Mouse (Mus musculus) liver, embryonic 14.5 days (tissue): ENCODE measurements around the gene Jund. TPM values are rescaled to one million over a fixed set of nuclear protein-coding genes. Genes with fewer than 3 reads are reported as not detected.
A peak's percentile ranks its signal among the peaks of the same experiment; 100 is the strongest.

Experiments used
- ATAC-seq: fragments of 200-750 bp; cut with Nextera tagmentation; 2 replicates; pipeline ENCODE4 v1.8.0; 2017; ENCODE audit warnings: moderate number of reproducible peaks, mild to moderate bottlenecking, moderate library complexity; ENCODE audit not compliant: insufficient read depth
- DNase-seq, 3 experiments: peaks; one replicate each; pipeline ENCODE4 v3.0.0-alpha.2; 2012 to 2013; ENCODE audit warnings: low read depth in 3 of 3, low spot score in 3 of 3
- H3K27ac ChIP-seq: fragments of 300-500 bp; sonication (generic); 2 replicates; pipeline ENCODE4 v1.5.1; 2014; ENCODE audit warnings: moderate library complexity, mild to moderate bottlenecking, control low read depth, inconsistent platforms
- H3K27me3 ChIP-seq: fragments of 300-500 bp; sonication (generic); 2 replicates; pipeline ENCODE4 v1.6.1; 2014; ENCODE audit warnings: mild to moderate bottlenecking, low read length, moderate library complexity; ENCODE audit not compliant: control insufficient read depth, insufficient read depth
- H3K36me3 ChIP-seq: fragments of 300-500 bp; sonication (generic); replicated peaks from 2 replicates; pipeline ENCODE4 v1.6.1; 2014; ENCODE audit warnings: low read depth; ENCODE audit not compliant: control insufficient read depth, insufficient read depth
- H3K4me1 ChIP-seq, 2 experiments: fragments of 200-500 bp in 1 of 2; fragments of 300-500 bp in 1 of 2; sonication (generic) in 1 of 2; replicated peaks; 2 replicates each; pipeline ENCODE4 v1.6.1; 2012 to 2014; ENCODE audit warnings: antibody characterized with exemption in 1 of 2, inconsistent platforms in 1 of 2, low read length in 1 of 2; ENCODE audit not compliant: control insufficient read depth in 2 of 2, insufficient read depth in 2 of 2
- H3K4me2 ChIP-seq: fragments of 300-500 bp; sonication (generic); 2 replicates; pipeline ENCODE4 v1.6.1; 2014; ENCODE audit warnings: low read depth, mild to moderate bottlenecking, control low read depth, moderate library complexity
- H3K4me3 ChIP-seq, 2 experiments: fragments of 200-500 bp in 1 of 2; fragments of 300-500 bp in 1 of 2; sonication (generic) in 1 of 2; 2 replicates each; pipeline ENCODE4 v1.5.1; 2012 to 2014; ENCODE audit warnings: low read depth in 2 of 2, low read length in 2 of 2, mild to moderate bottlenecking in 2 of 2, control low read depth in 1 of 2, inconsistent platforms in 1 of 2, moderate library complexity in 1 of 2; ENCODE audit not compliant: insufficient read depth in 1 of 2
- H3K9ac ChIP-seq: fragments of 300-500 bp; sonication (generic); replicated peaks from 2 replicates; pipeline ENCODE4 v1.6.1; 2014; ENCODE audit warnings: mild to moderate bottlenecking, control low read depth, moderate library complexity
- H3K9me3 ChIP-seq: fragments of 300-500 bp; sonication (generic); 2 replicates; pipeline ENCODE4 v1.6.1; 2016; ENCODE audit warnings: low read length, mixed read lengths; ENCODE audit not compliant: control insufficient read depth
- CTCF ChIP-seq: IDR thresholded peaks from 2 replicates; pipeline ENCODE4 v1.5.1; 2016; ENCODE audit warnings: antibody characterized with exemption, low read depth, control low read depth
- EP300 ChIP-seq: IDR thresholded peaks from 2 replicates; pipeline ENCODE4 v1.6.1; 2016; ENCODE audit warnings: antibody characterized with exemption, low read depth
- WGBS: fragments of 180-500 bp; shearing (Covaris S2); extraction: QIAGEN DNeasy Blood & Tissue Kit; methylation state at CpG from one replicate; pipeline ENCODE4 v1.1.7; 2014; ENCODE audit not compliant: insufficient replicate concordance; 5-methylcytosine and 5-hydroxymethylcytosine counted together
- polyA plus RNA-seq, 2 experiments: library from polyadenylated mRNA; depleted of rRNA in 1 of 2; stranded (reverse) in 1 of 2; unstranded in 1 of 2; fragments of >200 nt; fragmentation: Nextera tagmentation in 1 of 2; extraction: Ambion mirVana in 1 of 2; gene quantifications; 2 replicates each; pipeline versions ENCODE4 v1.2.1 to v1.2.3; 2012 to 2014

Gene Jund
- polyA plus RNA-seq, 2 experiments = 20.3 to 29.4 TPM

- H3K27me3 ChIP-seq = peaks cover 16% of the 10 kb centered on the region
- WGBS = 48% methylated on average over 7 of the region's 7 CpGs
- H3K9ac ChIP-seq = no peak within 1 kb of the TSS
- H3K9me3 ChIP-seq = no peaks in the 10 kb centered on the region
- H3K36me3 ChIP-seq = no peaks in the 10 kb centered on the region
- 0 out of 4 replicates have a peak within 1 kb of the TSS, but pooled peaks of 1 of the 2 experiments have one; percentile 12 for H3K4me3 ChIP-seq
- DNase-seq (peak in 1 of 3 experiments; percentile 22), ATAC-seq (peak; percentile 70)
- peak within 1 kb of the TSS; percentile 5; the same call in 1 of the 2 replicates for H3K27ac ChIP-seq
- H3K4me2 ChIP-seq = peak within 1 kb of the TSS; percentile 22; the same call in 1 of the 2 replicates
- no peak for TF ChIP-seq EP300
- no peak for TF ChIP-seq CTCF
- no peaks in the 10 kb centered on the region for H3K4me1 ChIP-seq
Measured at GRCm38 (mm10) chr8:70723486-70724210, 24.9 kb downstream of the Jund start, which contains the start of gene Pde4c. Gene Pde4c (plus strand): TSS chr8:70723720.

GRCm38 (mm10) chr8:70724216-70724615, 25.5 kb downstream of the Jund start:
- DNase-seq (no peak), ATAC-seq (no peak)
- 57% methylated on average over 12 of the region's 12 CpGs for WGBS
- no peaks in the 10 kb centered on the region for H3K4me1 ChIP-seq
- peak overlapping the region; percentile 5; the same call in 1 of the 2 replicates for H3K27ac ChIP-seq
- H3K9me3 ChIP-seq = no peaks in the 10 kb centered on the region
- no peak overlapping the region for H3K4me3 ChIP-seq
- no peaks in the 10 kb centered on the region for H3K36me3 ChIP-seq
- TF ChIP-seq CTCF = no peak
- TF ChIP-seq EP300 = no peak
- H3K4me2 ChIP-seq = peak overlapping the region; percentile 16; the same call in 1 of the 2 replicates
- peaks cover 20% of the 10 kb centered on the region for H3K27me3 ChIP-seq
- no peak overlapping the region for H3K9ac ChIP-seq

GRCm38 (mm10) chr8:70725792-70726447, 27.2 kb downstream of the Jund start:
- H3K27me3 ChIP-seq = peaks cover 32% of the 10 kb centered on the region
- DNase-seq = no peak

GRCm38 (mm10) chr8:70726721-70727120, 28.0 kb downstream of the Jund start:
- TF ChIP-seq CTCF (no peak), EP300 (no peak)
- ATAC-seq (no peak), DNase-seq (no peak)
- Histone ChIP-seq H3K4me2 (no peak overlapping the region), H3K9me3 (no peaks in the 10 kb centered on the region), H3K4me1 (0 out of 4 replicates have a peak, but pooled peaks cover 0 to 2% of the 10 kb centered on the region in 2 experiments), H3K4me3 (no peak overlapping the region), H3K9ac (no peak overlapping the region), H3K27me3 (peaks cover 32% of the 10 kb centered on the region), H3K36me3 (no peaks in the 10 kb centered on the region), H3K27ac (no peak overlapping the region)
- WGBS = 37% methylated on average over 11 of the region's 11 CpGs

More at GRCm38 (mm10) chr8:70725792-70726447, 27.2 kb downstream of the Jund start:
- Histone ChIP-seq H3K9me3 (no peaks in the 10 kb centered on the region), H3K36me3 (no peaks in the 10 kb centered on the region), H3K27ac (no peak overlapping the region), H3K4me2 (no peak overlapping the region), H3K4me1 (0 out of 4 replicates have a peak, but pooled peaks cover 0 to 2% of the 10 kb centered on the region in 2 experiments), H3K4me3 (no peak overlapping the region), H3K9ac (no peak overlapping the region)
- WGBS = 23% methylated on average over 14 of the region's 14 CpGs
- no peak for ATAC-seq
- TF ChIP-seq EP300 (no peak), CTCF (no peak)
